8 mouse cellular contexts compared by ENCODE assay signal in genomic region chr10:60536098-60536811, GRCm38 (mm10).
DNase-seq lines count a peak whose midpoint lies in the region; ATAC-seq lines count a peak whose summit lies in the region.

No protein-coding gene starts in this region.

- no peak overlapping the region for H3K27ac ChIP-seq in heart, embryonic 12.5 days (ENCODE audit: poor library complexity, severe bottlenecking)
- H3K27ac ChIP-seq in limb, embryonic 15.5 days: no peak overlapping the region
- H3K27ac ChIP-seq in neural tube, embryonic 13.5 days (replicated peaks): no peak overlapping the region

- no peaks in the 10 kb centered on the region for H3K36me3 ChIP-seq in heart, embryonic 12.5 days
- no peaks in the 10 kb centered on the region for H3K36me3 ChIP-seq in limb, embryonic 15.5 days
- H3K36me3 ChIP-seq in neural tube, embryonic 13.5 days: no peaks in the 10 kb centered on the region

- no peak overlapping the region for H3K9ac ChIP-seq in heart, embryonic 12.5 days
- no peak overlapping the region for H3K9ac ChIP-seq in limb, embryonic 15.5 days
- no peak overlapping the region for H3K9ac ChIP-seq in neural tube, embryonic 13.5 days

- H3K9me3 ChIP-seq in heart, embryonic 12.5 days (replicated peaks): no peaks in the 10 kb centered on the region
- no peaks in the 10 kb centered on the region for H3K9me3 ChIP-seq in limb, embryonic 15.5 days
- no peaks in the 10 kb centered on the region for H3K9me3 ChIP-seq in neural tube, embryonic 13.5 days

- peaks cover 3% of the 10 kb centered on the region; the same call in 1 of the 2 replicates for H3K27me3 ChIP-seq in heart, embryonic 12.5 days (replicated peaks)
- H3K27me3 ChIP-seq in limb, embryonic 15.5 days: no peaks in the 10 kb centered on the region
- H3K27me3 ChIP-seq in neural tube, embryonic 13.5 days: peaks cover 42% of the 10 kb centered on the region

- H3K4me3 ChIP-seq in heart, embryonic 12.5 days: 0 out of 2 replicates have a peak overlapping the region, but pooled peaks have one; percentile 2
- H3K4me3 ChIP-seq in limb, embryonic 15.5 days: no peak overlapping the region
- H3K4me3 ChIP-seq in neural tube, embryonic 13.5 days: no peak overlapping the region

- intact Hi-C loops in gastrocnemius, postnatal 14 days (cut with DNase I; ENCODE audit: low total_unique reads): no loop called here

- 9% methylated on average over 14 of the region's 14 CpGs for WGBS in heart, embryonic 12.5 days
- WGBS in limb, embryonic 15.5 days: 9% methylated on average over 13 of the region's 14 CpGs
- WGBS in neural tube, embryonic 13.5 days: 11% methylated on average over 13 of the region's 14 CpGs

- peak; percentile 73 for ATAC-seq in heart, embryonic 12.5 days (ENCODE audit: insufficient number of reproducible peaks, low FRiP score)
- peak; percentile 37; the same call in 1 of the 2 replicates for ATAC-seq in limb, embryonic 15.5 days (ENCODE audit: insufficient number of reproducible peaks, low FRiP score, low TSS enrichment, low read depth)
- no peak for ATAC-seq in neural tube, embryonic 13.5 days (ENCODE audit: low read depth)

- DNase-seq in ovary, postnatal 36 days (ENCODE audit: low spot score): peak; percentile 14
- DNase-seq in ovary, postnatal 10 days (ENCODE audit: low spot score): no peak
- no peak for DNase-seq in gastrocnemius, postnatal 10 days
- DNase-seq in urinary bladder, postnatal 10 days (ENCODE audit: low spot score): no peak
- no peak for DNase-seq in gastrocnemius, postnatal 14 days

- peak overlapping the region; percentile 43 for H3K4me2 ChIP-seq in heart, embryonic 12.5 days
- H3K4me2 ChIP-seq in limb, embryonic 15.5 days: peak overlapping the region; percentile 28
- H3K4me2 ChIP-seq in neural tube, embryonic 13.5 days: 0 out of 2 replicates have a peak overlapping the region, but pooled peaks have one; percentile 13

- H3K4me1 ChIP-seq in heart, embryonic 12.5 days (replicated peaks): peaks cover 8% of the 10 kb centered on the region
- H3K4me1 ChIP-seq in limb, embryonic 15.5 days: peaks cover 7% of the 10 kb centered on the region; the same call in 1 of the 2 replicates
- peaks cover 5% of the 10 kb centered on the region; the same call in 1 of the 2 replicates for H3K4me1 ChIP-seq in neural tube, embryonic 13.5 days (replicated peaks)
